Mouse (Mus musculus): ENCODE measurements at regions not wholly inside any gene's neighbourhood (a gene's known extent, or its start where the extent isn't known, plus 50 kb on each side); places are given as distances from the start of the nearest gene placed in this dataset.
"Not testable (repeated sequence)": the region's sequence is repeated elsewhere in the genome, so short reads cannot be mapped to it uniquely, and the experiment has no call there.

- H3K27ac ChIP-seq (replicated peaks); H3K9me3 ChIP-seq; H3K4me1 ChIP-seq; H3K4me3 ChIP-seq; DNase-seq (ENCODE audit: low spot score); H3K36me3 ChIP-seq (replicated peaks); H3K27me3 ChIP-seq (replicated peaks; ENCODE audit: low read depth, poor library complexity, severe bottlenecking): not testable (repeated sequence)
- WGBS: 92% methylated on average over 3 of the region's 3 CpGs
Measured at GRCm38 (mm10) chr8:20285523-20285922, 77.5 kb downstream of the Gm15319 start.

- H3K4me3 ChIP-seq; DNase-seq (ENCODE audit: low spot score); H3K27ac ChIP-seq (replicated peaks); H3K4me1 ChIP-seq; H3K27me3 ChIP-seq (replicated peaks; ENCODE audit: low read depth, poor library complexity, severe bottlenecking); H3K9me3 ChIP-seq; H3K36me3 ChIP-seq (replicated peaks): not testable (repeated sequence)
- 74% methylated on average over 6 of the region's 6 CpGs for WGBS
Measured at GRCm38 (mm10) chr8:20284856-20285255, 78.2 kb downstream of the Gm15319 start.

GRCm38 (mm10) chr8:20283141-20283540 is 79.9 kb downstream of the Gm15319 start:
- not testable (repeated sequence) for H3K4me3 ChIP-seq; H3K9me3 ChIP-seq; H3K4me1 ChIP-seq; DNase-seq (ENCODE audit: low spot score); H3K27me3 ChIP-seq (replicated peaks; ENCODE audit: low read depth, poor library complexity, severe bottlenecking); H3K36me3 ChIP-seq (replicated peaks); H3K27ac ChIP-seq (replicated peaks)
- 94% methylated on average over 1 of the region's 3 CpGs for WGBS

DNA sequence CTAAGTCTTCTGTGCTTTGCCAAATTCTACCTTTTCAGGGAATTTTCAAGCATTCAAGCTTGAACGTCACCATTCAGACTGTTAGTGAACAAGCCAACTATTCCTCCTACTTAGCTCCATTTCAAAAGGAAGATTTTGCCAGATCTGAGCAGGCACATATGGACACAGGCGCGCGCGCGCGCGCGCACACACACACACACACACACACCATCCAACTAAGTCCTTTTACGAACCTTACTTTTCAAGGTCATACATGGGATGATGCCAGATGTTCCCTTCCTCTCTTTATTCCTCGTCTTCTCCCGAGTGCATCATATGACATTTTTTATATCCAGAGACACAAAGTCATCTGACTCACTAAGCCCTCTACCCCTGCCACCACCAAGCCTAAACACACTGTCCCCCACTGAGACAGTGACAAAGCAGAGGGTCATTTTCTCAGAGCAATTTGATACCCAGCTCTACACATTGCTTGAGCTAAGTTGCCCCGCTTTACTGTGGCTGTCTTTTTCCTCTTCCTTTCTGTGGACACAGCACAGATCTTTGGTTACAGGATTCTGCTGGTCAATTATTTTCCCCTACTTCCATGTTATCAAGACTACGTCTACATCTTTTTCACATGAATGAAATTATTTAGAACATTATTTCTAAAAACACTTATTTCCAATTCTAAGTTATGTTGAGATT is 81.7 kb downstream of the Gm15319 start:
- H3K36me3 ChIP-seq (replicated peaks); H3K27me3 ChIP-seq (replicated peaks; ENCODE audit: low read depth, poor library complexity, severe bottlenecking); H3K4me3 ChIP-seq; H3K4me1 ChIP-seq; H3K27ac ChIP-seq (replicated peaks); H3K9me3 ChIP-seq: not testable (repeated sequence)
- WGBS: 95% methylated on average over 14 of the region's 14 CpGs
- peak; percentile 7 for DNase-seq (ENCODE audit: low spot score)

DNA sequence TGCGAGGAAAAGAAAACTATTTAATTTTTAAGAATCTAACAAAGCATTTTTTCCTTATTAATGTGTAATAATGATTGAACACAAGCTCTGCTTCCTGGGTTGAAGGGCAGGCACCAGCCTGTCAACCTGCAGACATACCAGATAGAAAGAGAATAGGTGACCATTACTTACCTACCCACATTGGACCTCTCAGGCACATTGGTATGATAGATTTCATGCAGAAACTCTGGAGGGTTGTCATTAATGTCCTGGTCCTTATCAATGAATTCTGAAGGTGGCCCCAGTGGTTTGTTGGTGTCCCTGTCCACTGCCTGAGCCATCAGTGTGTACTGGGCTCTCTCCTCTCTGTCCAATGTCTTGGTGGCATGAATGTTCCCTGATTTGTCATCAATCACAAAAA is 85.3 kb downstream of the Gm15319 start:
- H3K36me3 ChIP-seq (replicated peaks); DNase-seq (ENCODE audit: low spot score); H3K9me3 ChIP-seq; H3K4me1 ChIP-seq; H3K4me3 ChIP-seq; H3K27ac ChIP-seq (replicated peaks); H3K27me3 ChIP-seq (replicated peaks; ENCODE audit: low read depth, poor library complexity, severe bottlenecking): not testable (repeated sequence)
- WGBS: 80% methylated on average over 1 of the region's 1 CpGs

DNA sequence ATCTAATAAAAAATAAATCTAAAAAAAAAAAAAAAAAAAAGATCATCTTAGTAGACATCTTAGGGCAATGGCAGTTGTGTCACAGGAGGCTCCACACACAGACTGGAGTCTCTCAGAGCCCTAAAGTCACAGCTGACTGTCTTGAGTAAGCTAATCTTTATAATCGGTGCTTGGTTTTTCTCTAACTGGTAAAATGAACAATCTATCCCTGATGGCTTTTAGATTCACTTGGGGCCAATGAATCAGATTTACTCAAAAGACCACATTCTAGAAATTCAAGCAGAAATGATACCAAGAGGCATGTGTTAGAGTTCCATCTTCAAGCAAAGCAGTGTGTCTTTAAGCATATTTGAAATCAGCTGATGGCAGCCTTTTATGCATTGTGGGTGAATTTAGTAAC is 86.3 kb downstream of the Gm15319 start:
- WGBS: 87% methylated on average over 1 of the region's 1 CpGs
- not testable (repeated sequence) for H3K36me3 ChIP-seq (replicated peaks); H3K27ac ChIP-seq (replicated peaks); H3K4me1 ChIP-seq; H3K9me3 ChIP-seq; H3K27me3 ChIP-seq (replicated peaks; ENCODE audit: low read depth, poor library complexity, severe bottlenecking); H3K4me3 ChIP-seq; DNase-seq (ENCODE audit: low spot score)

- H3K4me1 ChIP-seq; H3K27me3 ChIP-seq (replicated peaks; ENCODE audit: low read depth, poor library complexity, severe bottlenecking); H3K4me3 ChIP-seq; H3K36me3 ChIP-seq (replicated peaks); DNase-seq (ENCODE audit: low spot score); H3K9me3 ChIP-seq; H3K27ac ChIP-seq (replicated peaks): not testable (repeated sequence)
- 84% methylated on average over 4 of the region's 5 CpGs for WGBS
Measured at GRCm38 (mm10) chr8:20273844-20274243, 89.2 kb downstream of the Gm15319 start.

DNA sequence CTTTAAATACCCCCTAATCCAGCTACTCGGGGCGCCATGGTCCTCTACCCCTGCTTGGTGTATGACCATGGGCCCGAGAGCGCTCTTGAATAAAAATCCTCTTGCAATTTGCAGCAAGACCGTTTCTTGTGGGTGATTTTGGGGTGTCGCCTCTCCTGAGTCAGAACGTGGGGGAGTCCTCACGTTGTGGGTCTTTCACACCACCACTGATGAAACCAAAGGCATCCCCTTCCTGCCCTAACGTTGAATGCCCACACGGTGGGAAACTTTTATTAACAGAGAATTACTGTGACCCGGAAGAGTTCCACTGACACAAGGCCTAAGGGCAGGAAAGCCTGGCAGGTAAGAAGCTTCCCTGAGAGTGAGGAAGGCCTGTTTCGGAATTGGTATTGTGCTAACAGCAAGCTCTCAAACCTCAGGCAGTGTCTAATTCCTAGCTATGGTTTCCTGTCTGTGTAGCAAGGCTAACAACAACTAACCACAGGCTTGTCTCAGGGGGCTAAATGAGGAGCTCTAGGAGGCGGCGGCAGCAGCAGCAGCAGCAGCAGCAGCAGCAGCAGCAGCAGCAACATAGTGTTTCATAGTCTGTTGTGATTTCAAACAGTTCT is 95.4 kb downstream of the Gm15319 start:
- WGBS: 83% methylated on average over 14 of the region's 14 CpGs
- not testable (repeated sequence) for DNase-seq (ENCODE audit: low spot score); H3K4me3 ChIP-seq; H3K9me3 ChIP-seq; H3K4me1 ChIP-seq; H3K27me3 ChIP-seq (replicated peaks; ENCODE audit: low read depth, poor library complexity, severe bottlenecking); H3K36me3 ChIP-seq (replicated peaks); H3K27ac ChIP-seq (replicated peaks)

GRCm38 (mm10) chr8:20266776-20267175 is 96.2 kb downstream of the Gm15319 start:
- not testable (repeated sequence) for H3K27ac ChIP-seq (replicated peaks); H3K27me3 ChIP-seq (replicated peaks; ENCODE audit: low read depth, poor library complexity, severe bottlenecking); H3K9me3 ChIP-seq; H3K4me3 ChIP-seq; H3K4me1 ChIP-seq; DNase-seq (ENCODE audit: low spot score); H3K36me3 ChIP-seq (replicated peaks)
- 94% methylated on average over 3 of the region's 3 CpGs for WGBS

DNA sequence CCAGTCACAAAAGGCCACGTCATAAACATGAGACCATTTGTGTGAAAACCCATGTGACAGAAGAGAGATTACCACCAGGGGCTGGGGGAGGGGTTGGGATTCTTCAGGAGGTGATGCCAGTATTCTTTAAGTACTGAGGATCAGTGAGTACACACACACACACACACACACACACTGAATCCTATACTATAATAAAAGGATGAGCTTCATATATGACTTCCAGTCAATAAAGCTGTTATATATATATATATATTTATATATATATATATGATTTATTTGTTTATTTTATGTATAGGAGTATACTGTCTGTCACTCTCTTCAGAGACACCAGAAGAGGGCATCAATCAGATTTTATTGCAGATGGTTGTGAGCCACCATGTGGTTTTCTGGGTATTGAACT is 98.4 kb downstream of the Gm15319 start:
- H3K36me3 ChIP-seq (replicated peaks); DNase-seq (ENCODE audit: low spot score); H3K27ac ChIP-seq (replicated peaks); H3K9me3 ChIP-seq; H3K4me3 ChIP-seq; H3K27me3 ChIP-seq (replicated peaks; ENCODE audit: low read depth, poor library complexity, severe bottlenecking); H3K4me1 ChIP-seq: not testable (repeated sequence)
- 86% methylated on average over 1 of the region's 1 CpGs for WGBS

GRCm38 (mm10) chr8:20264106-20264505 is 98.9 kb downstream of the Gm15319 start:
- not testable (repeated sequence) for H3K4me1 ChIP-seq; H3K9me3 ChIP-seq; H3K27ac ChIP-seq (replicated peaks); DNase-seq (ENCODE audit: low spot score); H3K36me3 ChIP-seq (replicated peaks); H3K27me3 ChIP-seq (replicated peaks; ENCODE audit: low read depth, poor library complexity, severe bottlenecking); H3K4me3 ChIP-seq
- WGBS: 88% methylated on average over 3 of the region's 3 CpGs

DNA sequence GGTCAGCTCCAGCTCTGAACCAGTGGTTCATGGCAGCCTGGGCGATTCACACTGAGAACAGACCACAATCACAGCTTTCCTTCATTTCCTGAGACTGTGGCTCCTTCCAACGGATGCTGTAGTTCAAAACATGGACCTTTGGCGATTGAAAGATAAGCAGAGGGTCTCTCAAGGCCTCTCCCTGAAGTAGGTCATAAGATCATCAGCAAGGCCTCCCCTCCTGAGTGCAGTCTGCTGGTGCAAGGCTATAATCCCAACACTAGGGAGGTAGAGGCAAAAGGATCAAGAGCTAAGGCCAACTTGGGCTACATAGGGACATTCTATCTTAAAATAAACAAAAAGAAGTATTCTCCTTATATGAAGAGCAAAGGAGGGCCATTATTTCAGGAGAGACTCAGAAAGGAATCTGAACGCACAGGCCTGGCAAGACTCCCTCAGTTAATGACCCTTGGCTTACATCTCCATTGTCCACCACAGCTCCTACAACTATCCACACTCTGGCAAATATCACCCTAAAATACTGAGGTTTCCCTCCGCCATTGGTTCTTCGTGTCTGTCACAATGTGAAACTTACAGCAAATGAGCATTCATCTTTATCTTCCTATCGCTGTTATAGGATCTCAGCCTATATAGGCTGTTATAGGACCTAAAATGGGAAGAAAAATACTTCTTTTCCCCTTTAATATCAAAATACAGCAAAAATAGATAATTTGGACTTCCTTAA is 100.0 kb downstream of the Gm15319 start:
- DNase-seq (ENCODE audit: low spot score): peak; percentile 3
- WGBS: 81% methylated on average over 6 of the region's 7 CpGs

GRCm38 (mm10) chr8:20262253-20262652 is 100.8 kb downstream of the Gm15319 start:
- not testable (repeated sequence) for H3K27me3 ChIP-seq (replicated peaks; ENCODE audit: low read depth, poor library complexity, severe bottlenecking); H3K36me3 ChIP-seq (replicated peaks); H3K27ac ChIP-seq (replicated peaks); H3K4me1 ChIP-seq; H3K9me3 ChIP-seq; DNase-seq (ENCODE audit: low spot score); H3K4me3 ChIP-seq
- WGBS: 86% methylated on average over 3 of the region's 3 CpGs

More for the DNA sequence above, 100.0 kb downstream of the Gm15319 start:
- H3K27me3 ChIP-seq (replicated peaks; ENCODE audit: low read depth, poor library complexity, severe bottlenecking); H3K4me1 ChIP-seq; H3K27ac ChIP-seq (replicated peaks); H3K9me3 ChIP-seq; H3K4me3 ChIP-seq; H3K36me3 ChIP-seq (replicated peaks): not testable (repeated sequence)

Measured in embryonic facial prominence, embryonic 10.5 days (tissue).